Comparison of ENCODE assay signal across 8 mouse cellular contexts in the genomic region with DNA sequence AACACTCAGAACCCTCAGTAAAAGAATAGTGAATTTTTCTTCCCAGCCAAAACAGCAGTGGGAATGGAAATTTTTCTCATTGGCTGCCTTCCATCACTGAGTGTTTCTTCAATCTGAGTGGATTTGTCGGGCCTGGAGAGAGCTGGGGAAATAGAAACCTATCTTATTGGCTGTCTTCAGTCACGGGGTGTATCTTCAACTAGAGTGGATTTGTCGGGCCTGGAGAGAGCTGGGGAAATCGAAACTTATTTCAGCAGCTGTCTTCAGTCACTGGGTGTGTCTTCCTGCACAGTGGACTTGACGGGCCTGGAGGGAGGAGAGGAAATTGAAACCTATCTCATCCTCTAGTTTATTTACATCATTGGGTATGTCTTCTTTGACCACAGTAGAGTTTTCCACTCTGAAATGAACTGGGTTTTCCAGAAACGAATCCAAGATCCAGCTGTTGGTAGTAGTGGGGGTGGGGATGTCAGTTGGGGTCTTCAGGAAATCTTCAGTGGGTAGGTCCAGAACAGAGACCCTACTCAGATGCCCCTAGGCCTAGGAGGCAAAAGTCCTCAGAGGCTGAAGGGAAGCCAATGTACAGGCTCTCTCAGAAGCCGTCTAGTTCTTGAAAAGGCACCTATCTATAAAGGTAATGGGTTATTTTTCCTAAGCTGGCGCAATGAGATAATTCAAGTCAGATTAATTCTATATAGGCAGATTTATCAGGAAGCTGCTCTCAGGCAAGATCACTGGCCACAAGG. TPM values are rescaled to one million over a fixed set of nuclear protein-coding genes. Genes with fewer than 3 reads are reported as not detected.
A peak's percentile ranks its signal among the peaks of the same experiment; 100 is the strongest.
DNase-seq lines count a peak whose midpoint lies in the region; ATAC-seq and TF ChIP-seq lines count a peak whose summit lies in the region.

Ifi27 (plus strand) TSS at position 226 of the 746 bp plus-strand sequence.

- ATAC-seq in G1E (ENCODE audit: extremely low read depth, insufficient number of reproducible peaks, low FRiP score, poor library complexity, severe bottlenecking): peak; percentile 96
- ATAC-seq in embryonic facial prominence, embryonic 14.5 days (ENCODE audit: low read depth): peak; percentile 96
- peak; percentile 95 for ATAC-seq in stomach, embryonic 16.5 days (ENCODE audit: insufficient read depth, low FRiP score)

- peak; percentile 61 to 63 for DNase-seq in B cell, adult 2 months
- peak; percentile 87 for DNase-seq in G1E (ENCODE audit: low spot score)
- DNase-seq in embryonic facial prominence, embryonic 14.5 days (ENCODE audit: low spot score): peak; percentile 90
- peak; percentile 74 for DNase-seq in heart, postnatal 36 days
- DNase-seq in layer of hippocampus, postnatal 14 days (ENCODE audit: low spot score in 2 of 2): peak in 1 of 2 experiments; percentile 67
- DNase-seq in lung, postnatal 14 days: peak; percentile 75
- DNase-seq in c-Kit-positive CD71-positive TER-119-positive erythroid progenitor cells, embryonic 14.5 days (ENCODE audit: low spot score): no peak

- peak within 1 kb of the TSS; percentile 16; the same call in 1 of the 2 replicates for H3K27ac ChIP-seq in embryonic facial prominence, embryonic 14.5 days (replicated peaks; ENCODE audit: low read depth, low read length)
- H3K27ac ChIP-seq in stomach, embryonic 16.5 days (ENCODE audit: low read length): peak within 1 kb of the TSS; percentile 91

- 48% methylated on average over 8 of the region's 8 CpGs for WGBS in embryonic facial prominence, embryonic 14.5 days
- 41% methylated on average over 8 of the region's 8 CpGs for WGBS in stomach, embryonic 16.5 days

- peaks cover 50% of the 10 kb centered on the region for H3K4me1 ChIP-seq in G1E (ENCODE audit: insufficient read depth, low read depth, low read length)
- H3K4me1 ChIP-seq in embryonic facial prominence, embryonic 14.5 days (ENCODE audit: control insufficient read depth, insufficient read depth, low read length): no peaks in the 10 kb centered on the region
- no peaks in the 10 kb centered on the region for H3K4me1 ChIP-seq in stomach, embryonic 16.5 days (ENCODE audit: control insufficient read depth, insufficient read depth, low read length)

- intact Hi-C loops in heart, postnatal 36 days (cut with DNase I): no loop called here

- peak within 1 kb of the TSS; percentile 49 for H3K4me2 ChIP-seq in embryonic facial prominence, embryonic 14.5 days (ENCODE audit: low read depth, low read length)
- peak within 1 kb of the TSS; percentile 41 for H3K4me2 ChIP-seq in stomach, embryonic 16.5 days (ENCODE audit: low read depth, low read length)

- no peaks in the 10 kb centered on the region for H3K27me3 ChIP-seq in G1E (ENCODE audit: insufficient read depth, low read length)
- no peaks in the 10 kb centered on the region for H3K27me3 ChIP-seq in embryonic facial prominence, embryonic 14.5 days (replicated peaks; ENCODE audit: control insufficient read depth, insufficient read depth, low read length)
- H3K27me3 ChIP-seq in stomach, embryonic 16.5 days (ENCODE audit: control insufficient read depth, insufficient read depth, low read length): no peaks in the 10 kb centered on the region

- peak within 1 kb of the TSS; percentile 69 for H3K4me3 ChIP-seq in G1E (ENCODE audit: low read depth, low read length)
- peak within 1 kb of the TSS; percentile 30 for H3K4me3 ChIP-seq in embryonic facial prominence, embryonic 14.5 days (ENCODE audit: low read depth, low read length)
- H3K4me3 ChIP-seq in stomach, embryonic 16.5 days (replicated peaks; ENCODE audit: low read length): peak within 1 kb of the TSS; percentile 35

- no peaks in the 10 kb centered on the region for H3K9me3 ChIP-seq in G1E (replicated peaks)
- H3K9me3 ChIP-seq in embryonic facial prominence, embryonic 14.5 days (ENCODE audit: control insufficient read depth, low read length): no peaks in the 10 kb centered on the region
- no peaks in the 10 kb centered on the region for H3K9me3 ChIP-seq in stomach, embryonic 16.5 days (replicated peaks; ENCODE audit: control insufficient read depth, low read length)

- H3K9ac ChIP-seq in embryonic facial prominence, embryonic 14.5 days (ENCODE audit: low read depth, low read length): peak within 1 kb of the TSS; percentile 39; the same call in 1 of the 2 replicates
- no peak within 1 kb of the TSS for H3K9ac ChIP-seq in stomach, embryonic 16.5 days (ENCODE audit: low read length)

- no peak for TF ChIP-seq CTCF in G1E (IDR thresholded peaks at IDR 0.05; ENCODE audit: low read depth, low read length)

- peaks cover 41% of the 10 kb centered on the region for H3K36me3 ChIP-seq in G1E (replicated peaks)
- no peaks in the 10 kb centered on the region for H3K36me3 ChIP-seq in embryonic facial prominence, embryonic 14.5 days (ENCODE audit: control insufficient read depth, insufficient read depth, low read length)
- H3K36me3 ChIP-seq in stomach, embryonic 16.5 days (ENCODE audit: control insufficient read depth, insufficient read depth, low read length): no peaks in the 10 kb centered on the region

RNA-seq across cellular contexts. Expression of gene Ifi27, which starts in this region (rescaled TPM):
- 151 and 164 TPM in 2 replicates for total RNA-seq in G1E (2014; fragmentation: Nextera tagmentation)
- 335 and 374 TPM in 2 replicates for total RNA-seq in G1E (2017)
- polyA plus RNA-seq in G1E (2012): 16.9 and 22.2 TPM in 2 replicates
- polyA plus RNA-seq in embryonic facial prominence, embryonic 14.5 days (2014; fragmentation: Nextera tagmentation; extraction: Ambion mirVana): 69.9 and 72.5 TPM in 2 replicates
- 10 to 100 TPM; 64.1 to 65.7 TPM for total RNA-seq in heart, postnatal 36 days (2021)
- 10 to 100 TPM; 54.1 to 54.8 TPM for total RNA-seq in layer of hippocampus, postnatal 14 days (2021)
- 49.3 and 56.6 TPM in 2 replicates for polyA plus RNA-seq in stomach, embryonic 16.5 days (2015; fragmentation: Nextera tagmentation; extraction: Ambion mirVana)
